10 mouse cellular contexts compared by ENCODE assay signal in genomic region chr4:148926459-148926858, GRCm38 (mm10).
DNase-seq lines count a peak whose midpoint lies in the region; ATAC-seq lines count a peak whose summit lies in the region.
"Had no signal": no experiment of that assay in that cellular context is flagged by ENCODE, and none has a peak within 500 bp of the region (broad histone marks: within the 10 kb centered on the region; RNA-seq: fewer than 3 reads in every experiment).

No protein-coding gene starts in this region.

- peaks cover 98% of the 10 kb centered on the region for H3K27me3 ChIP-seq in forebrain, embryonic 10.5 days (ENCODE audit: poor library complexity, severe bottlenecking)
- H3K27me3 ChIP-seq in forebrain, embryonic 13.5 days: peaks cover 54% of the 10 kb centered on the region
- peaks cover 13% of the 10 kb centered on the region; the same call in 1 of the 2 replicates for H3K27me3 ChIP-seq in kidney, embryonic 16.5 days (ENCODE audit: insufficient read depth, low read length)
- peaks cover 67% of the 10 kb centered on the region for H3K27me3 ChIP-seq in limb, embryonic 12.5 days
- peaks cover 39% of the 10 kb centered on the region for H3K27me3 ChIP-seq in neural tube, embryonic 12.5 days (replicated peaks)

- peaks cover 79% of the 10 kb centered on the region for H3K4me1 ChIP-seq in forebrain, embryonic 10.5 days
- H3K4me1 ChIP-seq in forebrain, embryonic 13.5 days: peaks cover 53% of the 10 kb centered on the region
- H3K4me1 ChIP-seq in kidney, embryonic 16.5 days (ENCODE audit: insufficient read depth, low read length): peaks cover 73% of the 10 kb centered on the region
- H3K4me1 ChIP-seq in limb, embryonic 12.5 days (replicated peaks): peaks cover 80% of the 10 kb centered on the region
- peaks cover 81% of the 10 kb centered on the region for H3K4me1 ChIP-seq in neural tube, embryonic 12.5 days

- 49% methylated on average over 8 of the region's 8 CpGs for WGBS in forebrain, embryonic 10.5 days
- 33% methylated on average over 8 of the region's 8 CpGs for WGBS in forebrain, embryonic 13.5 days
- 19% methylated on average over 6 of the region's 8 CpGs for WGBS in kidney, embryonic 16.5 days
- WGBS in limb, embryonic 12.5 days: 3% methylated on average over 8 of the region's 8 CpGs
- 18% methylated on average over 8 of the region's 8 CpGs for WGBS in neural tube, embryonic 12.5 days

- peaks cover 5% of the 10 kb centered on the region; the same call in 1 of the 2 replicates for H3K36me3 ChIP-seq in forebrain, embryonic 10.5 days (replicated peaks)
- H3K36me3 ChIP-seq in forebrain, embryonic 13.5 days (ENCODE audit: poor library complexity, severe bottlenecking): no peaks in the 10 kb centered on the region
- H3K36me3 ChIP-seq in kidney, embryonic 16.5 days (ENCODE audit: insufficient read depth, low read length): no peaks in the 10 kb centered on the region
- no peaks in the 10 kb centered on the region for H3K36me3 ChIP-seq in limb, embryonic 12.5 days
- no peaks in the 10 kb centered on the region for H3K36me3 ChIP-seq in neural tube, embryonic 12.5 days

- H3K9me3 ChIP-seq in forebrain, embryonic 10.5 days: no peaks in the 10 kb centered on the region
- no peaks in the 10 kb centered on the region for H3K9me3 ChIP-seq in forebrain, embryonic 13.5 days (replicated peaks)
- no peaks in the 10 kb centered on the region for H3K9me3 ChIP-seq in kidney, embryonic 16.5 days (ENCODE audit: low read length)
- no peaks in the 10 kb centered on the region for H3K9me3 ChIP-seq in limb, embryonic 12.5 days
- no peaks in the 10 kb centered on the region for H3K9me3 ChIP-seq in neural tube, embryonic 12.5 days

- ATAC-seq in forebrain, embryonic 13.5 days: no peak
- no peak for ATAC-seq in kidney, embryonic 16.5 days (ENCODE audit: low FRiP score, low TSS enrichment)
- ATAC-seq in limb, embryonic 12.5 days (ENCODE audit: insufficient number of reproducible peaks, insufficient read depth, low FRiP score, low TSS enrichment, low read depth): peak; percentile 30; the same call in 1 of the 2 replicates
- no peak for ATAC-seq in neural tube, embryonic 12.5 days (ENCODE audit: low FRiP score, low read depth)
- ATAC-seq in CD4-positive, CD25-positive, alpha-beta regulatory T cell, adult 4 months: no peak
- ATAC-seq: forebrain, embryonic 14.5 days had no signal

- DNase-seq in forebrain, embryonic 10.5 days (ENCODE audit: extremely low spot score, low spot score): no peak
- no peak for DNase-seq in kidney, postnatal 25 days
- no peak for DNase-seq in urinary bladder, postnatal 4 days (ENCODE audit: low spot score in 2 of 2)
- DNase-seq: cerebellum, postnatal 25 days had no signal

- H3K27ac ChIP-seq in forebrain, embryonic 10.5 days: peak overlapping the region; percentile 48; the same call in 1 of the 2 replicates
- H3K27ac ChIP-seq in forebrain, embryonic 13.5 days: no peak overlapping the region
- H3K27ac ChIP-seq in kidney, embryonic 16.5 days (ENCODE audit: low read length): peak overlapping the region; percentile 11; the same call in 1 of the 2 replicates
- H3K27ac ChIP-seq in limb, embryonic 12.5 days: no peak overlapping the region
- H3K27ac ChIP-seq in neural tube, embryonic 12.5 days: 0 out of 2 replicates have a peak overlapping the region, but pooled peaks have one; percentile 62

- no peak overlapping the region for H3K9ac ChIP-seq in forebrain, embryonic 13.5 days
- H3K9ac ChIP-seq in kidney, embryonic 16.5 days (replicated peaks; ENCODE audit: low read length): peak overlapping the region; percentile 29; the same call in 1 of the 2 replicates
- H3K9ac ChIP-seq in limb, embryonic 12.5 days (replicated peaks): no peak overlapping the region
- H3K9ac ChIP-seq in neural tube, embryonic 12.5 days: no peak overlapping the region

- no peak overlapping the region for H3K4me2 ChIP-seq in forebrain, embryonic 13.5 days
- no peak overlapping the region; the same call in 1 of the 2 replicates for H3K4me2 ChIP-seq in kidney, embryonic 16.5 days (replicated peaks; ENCODE audit: low read depth, low read length)
- H3K4me2 ChIP-seq in limb, embryonic 12.5 days: no peak overlapping the region
- peak overlapping the region; percentile 30; the same call in 1 of the 2 replicates for H3K4me2 ChIP-seq in neural tube, embryonic 12.5 days (replicated peaks)

- no peak overlapping the region for H3K4me3 ChIP-seq in forebrain, embryonic 10.5 days
- no peak overlapping the region for H3K4me3 ChIP-seq in forebrain, embryonic 13.5 days
- H3K4me3 ChIP-seq in kidney, embryonic 16.5 days (ENCODE audit: low read length): no peak overlapping the region
- H3K4me3 ChIP-seq in limb, embryonic 12.5 days (replicated peaks): no peak overlapping the region
- no peak overlapping the region for H3K4me3 ChIP-seq in neural tube, embryonic 12.5 days

Comparison
In these comparisons a context has a peak if more than half of its experiments do, and no peak if none do; other contexts are left out.
1. H3K27ac ChIP-seq: peak in forebrain, embryonic 10.5 days (single experiment), kidney, embryonic 16.5 days (single experiment) and neural tube, embryonic 12.5 days (single experiment); none in forebrain, embryonic 13.5 days (single experiment) and limb, embryonic 12.5 days (single experiment).